Mouse (Mus musculus): ENCODE data around the gene Fbxl17. TPM values are rescaled to one million over a fixed set of nuclear protein-coding genes. Genes with fewer than 3 reads are reported as not detected.

The Fbxl17 gene
- polyA plus RNA-seq, 1 experiment = 11.8 TPM

DNA sequence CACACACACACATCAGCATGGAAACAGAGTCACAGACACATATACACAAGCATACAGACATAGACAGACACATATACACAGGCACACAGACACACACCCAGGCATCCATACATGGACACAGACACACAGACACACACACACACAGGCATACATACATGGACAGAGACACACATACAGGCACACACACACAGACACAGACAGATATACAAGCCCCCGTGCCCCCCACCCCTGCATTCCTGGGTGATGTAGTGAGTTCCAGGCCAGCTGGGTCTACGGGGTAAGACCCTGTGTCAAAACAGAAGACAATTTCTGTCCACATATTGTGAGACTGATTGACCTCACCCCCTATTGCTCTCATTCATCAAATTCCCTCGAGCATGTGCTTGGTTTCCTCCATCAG is 332.6 kb downstream of the Fbxl17 start:
- DNase-seq (ENCODE audit: low spot score) = no peak

DNA sequence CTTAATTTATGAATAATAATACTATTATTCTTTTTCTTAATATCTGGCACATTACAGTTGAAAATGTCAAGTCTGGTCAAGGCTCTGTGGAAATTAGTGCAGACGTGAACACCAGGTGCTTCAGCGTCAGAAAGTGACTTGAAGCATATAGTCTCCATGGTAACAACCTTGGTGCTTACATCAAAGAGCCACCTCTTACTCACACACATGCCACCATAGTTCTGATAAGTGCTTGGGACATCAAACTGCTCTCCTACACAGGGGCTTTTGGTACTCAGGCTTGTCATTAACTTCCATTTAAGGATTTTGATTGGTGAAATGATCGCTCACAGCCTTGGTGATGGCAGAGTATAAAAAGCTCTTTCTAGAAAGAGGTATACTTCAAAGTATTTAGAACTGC is 333.1 kb downstream of the Fbxl17 start:
- no peak for DNase-seq (ENCODE audit: low spot score)

DNA sequence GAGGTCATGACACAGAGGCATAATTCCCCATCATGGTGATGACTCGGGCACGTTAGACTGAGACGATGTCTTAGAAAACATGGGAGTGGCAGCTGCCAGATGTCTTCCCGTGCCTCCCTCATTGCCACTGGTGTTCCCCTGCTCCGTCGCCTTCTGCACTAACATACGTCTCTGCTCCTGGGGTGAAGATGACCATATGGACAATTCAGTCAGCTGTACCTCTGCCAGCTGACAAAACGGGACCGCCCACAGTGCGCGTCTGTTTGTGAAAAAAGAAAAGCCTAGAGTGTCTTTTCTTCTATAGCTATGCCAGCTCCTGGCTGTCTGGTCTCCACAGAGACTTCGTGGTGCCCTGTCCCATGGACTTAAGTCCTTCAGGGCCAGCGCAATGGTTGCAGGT is 334.0 kb downstream of the Fbxl17 start:
- no peak for DNase-seq (ENCODE audit: low spot score)

DNA sequence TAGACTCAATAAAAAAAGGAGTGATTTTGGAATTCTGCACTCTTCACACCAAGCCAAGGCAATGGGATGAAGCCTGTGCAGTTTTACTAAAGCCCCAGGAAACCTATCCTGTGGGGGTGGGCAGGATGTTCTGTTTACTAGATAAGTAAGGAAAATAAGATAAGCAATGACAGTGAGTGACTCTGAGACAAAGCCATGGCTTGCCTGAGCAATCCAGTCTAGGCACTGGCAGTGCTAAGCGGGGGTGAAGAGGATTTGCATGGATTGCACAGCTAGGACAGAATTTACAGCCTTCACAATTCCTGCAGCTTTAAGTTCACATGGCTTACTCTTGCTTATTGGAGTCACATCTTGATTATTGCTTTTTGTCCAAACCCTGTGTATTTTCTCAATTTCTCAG is 335.5 kb downstream of the Fbxl17 start:
- DNase-seq (ENCODE audit: low spot score) = no peak

DNA sequence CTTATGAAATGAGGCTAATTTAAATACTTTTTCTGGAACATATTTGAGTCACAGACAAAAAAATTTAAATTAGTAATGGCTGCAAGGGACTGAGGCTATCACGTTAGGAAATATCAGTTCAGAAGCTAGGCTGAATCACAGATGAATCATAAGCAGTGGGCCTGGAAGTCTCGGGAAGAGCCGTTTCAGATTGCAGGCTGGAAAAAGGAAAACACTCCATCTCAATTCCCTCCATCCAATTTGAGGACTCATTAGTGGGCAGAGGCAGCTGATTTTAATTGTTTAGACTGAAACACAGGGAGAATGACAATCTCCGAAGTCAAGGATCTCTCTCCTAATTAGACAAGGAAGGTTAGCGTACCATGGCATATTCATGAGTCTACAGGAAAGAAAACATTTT is 337.9 kb downstream of the Fbxl17 start:
- no peak for DNase-seq (ENCODE audit: low spot score)

DNA sequence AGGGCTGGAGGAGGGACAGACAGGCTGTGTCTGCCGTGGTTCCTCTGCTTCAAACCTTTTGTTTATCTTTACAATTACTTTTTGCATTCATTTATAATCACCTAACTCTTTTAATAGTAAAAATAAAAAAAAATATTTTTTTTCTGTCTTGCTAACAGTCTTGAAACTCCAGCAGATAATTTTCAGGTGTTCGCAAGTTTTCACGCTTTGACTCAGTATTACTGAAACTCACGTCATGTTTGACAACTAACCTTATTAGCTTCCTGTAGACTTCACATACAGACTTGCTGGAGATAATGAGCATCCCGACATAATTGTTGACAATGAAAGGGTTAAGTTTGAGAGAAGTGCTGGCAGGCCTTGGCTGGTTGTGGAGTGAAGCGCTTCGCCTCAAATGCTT is 340.6 kb downstream of the Fbxl17 start:
- DNase-seq (ENCODE audit: low spot score) = no peak

DNA sequence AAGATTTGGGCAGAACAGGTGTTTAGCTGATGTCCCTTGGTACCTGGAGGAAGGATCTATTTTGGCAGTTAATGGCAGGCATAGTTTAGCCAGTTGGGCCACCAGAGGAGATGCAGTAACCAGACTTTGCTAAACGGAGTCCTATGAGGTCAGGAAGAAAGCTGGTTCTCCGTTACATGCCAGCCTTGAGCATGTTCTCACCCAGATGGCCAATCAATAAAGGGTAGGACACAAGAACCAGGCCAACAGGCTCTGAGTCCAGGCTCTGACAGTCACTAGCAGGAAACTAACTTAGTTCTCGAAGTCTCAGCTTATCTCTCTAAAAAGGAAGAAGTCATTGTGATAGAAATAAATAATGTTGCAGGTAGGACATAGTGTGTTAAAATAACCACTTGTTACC is 341.4 kb downstream of the Fbxl17 start:
- DNase-seq (ENCODE audit: low spot score) = no peak

DNA sequence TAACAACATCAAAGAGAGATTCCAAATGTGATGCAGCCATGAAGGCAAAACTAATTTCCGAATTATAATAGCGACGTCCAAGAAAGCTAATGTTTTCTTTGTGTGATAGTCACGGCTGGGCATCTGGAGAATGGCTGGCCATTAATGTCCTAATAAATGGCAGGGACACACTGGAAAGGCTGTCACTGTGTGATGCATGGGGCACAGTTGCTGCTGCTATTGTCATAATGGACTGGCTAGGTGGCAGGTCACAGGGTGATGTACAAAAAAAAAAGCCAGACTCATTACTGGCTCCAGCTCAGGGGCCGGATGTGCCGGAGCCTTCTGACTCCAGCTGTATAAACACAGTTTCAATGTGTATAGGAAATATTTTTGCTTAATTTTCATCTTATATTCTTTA is 341.9 kb downstream of the Fbxl17 start:
- DNase-seq (ENCODE audit: low spot score) = no peak

DNA sequence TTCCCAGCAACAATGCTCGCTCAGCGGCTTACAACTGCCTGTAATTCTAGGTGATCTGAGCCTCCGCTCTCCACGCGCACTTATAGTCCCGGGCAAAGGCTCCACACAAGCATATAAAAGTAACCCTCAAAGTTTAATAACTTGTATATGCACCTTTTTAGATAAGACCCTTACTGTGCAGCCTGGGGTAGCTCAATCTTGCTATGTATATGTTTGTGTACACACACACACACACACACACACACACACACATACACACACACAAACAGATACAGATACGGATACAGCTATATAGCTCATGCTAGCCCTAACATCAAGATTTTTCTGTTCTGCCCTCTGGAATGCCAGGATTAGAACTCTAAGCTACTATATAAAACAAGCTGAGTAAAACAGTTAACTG is 342.8 kb downstream of the Fbxl17 start:
- DNase-seq (ENCODE audit: low spot score) = no peak

DNA sequence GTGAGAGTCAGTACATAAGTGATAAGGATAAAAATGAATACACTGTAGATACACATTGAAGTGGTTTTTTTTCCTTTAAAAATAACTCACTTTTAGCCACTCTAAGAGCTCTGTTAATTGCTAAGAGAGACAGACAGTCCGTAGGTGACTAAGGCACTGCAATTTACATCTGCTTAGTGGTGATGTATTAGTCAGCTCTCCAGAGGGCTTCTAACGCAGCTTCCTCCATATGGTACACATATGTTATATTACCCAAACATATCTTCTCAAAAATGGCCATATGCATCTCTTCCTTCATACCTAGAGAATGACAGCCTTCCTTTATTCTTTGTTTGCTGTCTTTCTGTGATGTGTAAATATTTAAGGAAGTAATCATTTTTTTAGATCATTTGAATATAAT is 353.3 kb downstream of the Fbxl17 start:
- DNase-seq (ENCODE audit: low spot score) = no peak

DNA sequence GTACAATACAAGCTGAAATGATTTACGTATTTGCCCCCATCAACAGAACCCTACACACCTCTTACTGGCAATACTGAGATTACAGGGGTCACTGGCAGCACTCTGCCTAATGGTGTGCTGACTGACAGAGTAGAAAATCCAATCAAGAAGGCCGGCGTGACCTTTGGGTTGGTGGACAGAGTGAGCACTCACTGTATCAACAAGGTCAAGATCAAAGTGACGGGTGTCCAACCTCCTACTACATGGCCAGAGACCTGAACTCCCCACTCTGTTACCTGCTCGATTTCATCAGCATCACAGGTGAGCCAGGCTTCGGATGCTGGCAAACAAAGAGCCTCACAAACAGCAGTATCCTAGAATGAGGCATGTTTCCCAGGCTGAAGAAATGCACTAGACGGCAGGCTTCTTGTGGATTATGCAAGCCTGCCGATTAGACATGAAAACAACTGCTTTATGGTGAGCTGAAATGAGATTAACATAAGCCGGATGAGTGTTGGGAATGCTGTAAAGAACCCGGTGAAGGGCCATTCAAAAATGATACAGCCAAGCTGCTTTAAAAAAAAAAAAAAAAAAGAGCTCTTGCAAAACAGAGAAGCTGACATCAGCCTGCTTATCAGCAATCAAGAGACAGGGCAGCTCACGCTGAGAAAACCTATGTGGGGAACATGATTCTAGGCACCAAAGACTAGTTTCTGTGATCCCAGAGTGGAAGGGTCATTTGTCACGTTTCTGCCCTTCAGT is 353.9 kb downstream of the Fbxl17 start:
- DNase-seq (ENCODE audit: low spot score) = no peak

DNA sequence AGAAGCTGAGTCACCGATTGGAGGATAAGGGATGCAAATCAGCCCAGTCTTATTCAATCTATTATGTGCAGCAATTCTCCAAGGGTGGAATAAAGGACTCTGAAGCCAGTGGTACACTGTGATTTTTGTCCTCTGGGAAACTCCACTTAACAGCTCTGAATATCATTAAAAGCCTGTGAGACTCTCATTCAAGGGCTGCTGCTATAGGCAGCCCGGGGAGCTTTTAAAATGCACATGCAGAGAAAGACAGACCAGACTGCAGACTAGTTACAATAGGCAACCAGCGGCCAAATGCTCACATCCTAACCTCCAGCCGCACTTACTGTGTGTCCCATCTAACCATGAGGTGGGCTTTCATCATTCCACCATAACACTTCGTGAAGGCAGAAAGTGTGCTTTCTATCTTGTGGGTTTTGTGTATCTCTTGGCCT is 354.5 kb downstream of the Fbxl17 start:
- DNase-seq (ENCODE audit: low spot score) = no peak

DNA sequence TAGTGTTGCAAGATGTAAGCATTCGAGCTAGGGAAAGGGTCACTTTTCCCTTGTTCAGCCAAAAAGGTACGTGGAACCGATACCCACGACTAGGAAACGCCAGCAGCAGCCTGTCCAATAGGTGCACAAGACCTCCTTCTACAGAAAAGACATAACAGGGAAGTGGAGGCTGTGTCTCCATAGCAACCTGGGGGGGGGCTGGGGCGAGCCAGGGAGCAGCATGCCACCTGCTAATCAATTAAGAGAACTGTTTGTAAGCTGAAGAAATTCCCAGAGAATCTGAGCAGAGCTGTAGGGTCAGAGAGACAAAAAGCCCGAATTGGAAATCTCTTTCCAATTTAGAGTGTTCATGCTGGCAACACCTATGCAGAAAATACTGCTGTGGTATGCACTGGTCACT is 356.0 kb downstream of the Fbxl17 start:
- DNase-seq (ENCODE audit: low spot score) = no peak

DNA sequence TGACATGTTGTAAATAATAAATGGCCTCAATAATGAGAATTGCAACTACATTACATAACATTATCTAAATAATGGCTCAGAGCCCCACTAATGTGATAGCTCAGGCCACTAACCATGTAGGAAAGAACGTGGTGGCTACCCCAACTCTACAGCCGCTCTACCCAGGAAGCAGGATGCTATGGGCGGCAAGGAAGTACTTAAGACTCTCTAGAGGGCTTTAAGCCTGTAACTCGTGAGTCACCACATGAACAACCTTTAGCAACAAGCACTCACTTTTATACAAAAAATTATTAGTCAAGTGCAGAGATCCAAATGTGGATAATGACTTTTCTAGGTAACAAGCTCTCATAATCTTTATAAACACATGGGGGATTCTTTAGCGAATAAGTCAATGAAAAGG is 365.0 kb downstream of the Fbxl17 start:
- DNase-seq (ENCODE audit: low spot score) = no peak

DNA sequence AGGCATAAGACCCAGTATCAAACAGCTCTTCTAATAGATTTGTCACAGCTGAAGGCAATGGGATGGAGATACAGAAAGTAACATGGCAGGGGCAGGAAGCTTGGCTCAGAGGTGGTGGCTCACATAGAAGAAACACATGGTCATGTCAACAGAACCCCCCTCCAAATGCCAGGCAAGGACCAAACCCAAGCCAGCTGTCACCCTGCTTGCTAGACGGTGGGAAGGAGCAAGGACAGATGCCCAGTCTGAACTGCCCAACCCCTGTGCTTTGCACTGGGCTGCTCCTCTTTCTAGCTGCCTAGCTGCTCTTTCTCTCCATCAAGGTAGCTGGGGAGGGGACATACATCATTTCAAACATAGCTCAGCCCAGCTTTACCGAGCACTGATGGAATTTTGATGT is 377.4 kb downstream of the Fbxl17 start:
- no peak for DNase-seq (ENCODE audit: low spot score)

DNA sequence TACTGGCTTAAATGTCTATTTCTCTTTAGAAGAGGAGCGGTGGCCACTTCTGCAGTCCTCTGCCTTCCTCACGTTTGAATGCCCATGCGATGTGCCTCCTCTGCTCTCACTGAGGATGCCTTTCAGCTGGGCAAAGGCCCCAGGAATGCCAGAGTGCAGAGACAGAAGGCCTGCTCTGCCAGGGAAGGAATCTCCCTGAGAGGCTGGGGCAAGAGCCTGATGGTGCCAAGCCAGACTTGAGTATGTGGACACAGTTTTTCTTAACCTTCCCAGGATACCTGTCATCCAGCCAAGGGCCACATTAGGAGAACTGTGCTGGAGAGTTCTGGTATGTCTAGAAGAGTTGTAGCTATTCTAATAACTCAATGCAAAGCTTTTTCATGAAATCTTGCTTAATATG is 380.1 kb downstream of the Fbxl17 start:
- DNase-seq (ENCODE audit: low spot score) = no peak

DNA sequence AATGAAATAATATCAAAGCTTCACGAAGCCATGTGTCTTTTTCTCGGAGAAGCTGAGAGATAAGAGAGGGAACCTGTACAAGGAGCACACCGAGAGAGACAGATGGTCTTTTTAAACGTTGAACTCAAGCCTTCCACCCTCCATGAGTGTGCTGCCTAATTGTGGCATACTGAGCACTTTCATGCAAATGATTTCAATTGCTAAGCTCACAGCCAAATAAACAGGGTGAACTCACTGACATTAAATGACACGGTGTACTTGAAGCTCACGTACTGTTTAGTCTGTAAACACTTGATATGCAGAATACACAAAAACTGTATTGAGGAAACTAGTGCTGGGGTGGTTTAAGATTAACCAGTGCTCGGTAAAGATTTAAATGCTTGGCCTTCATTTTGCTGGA is 380.7 kb downstream of the Fbxl17 start:
- DNase-seq (ENCODE audit: low spot score) = no peak

DNA sequence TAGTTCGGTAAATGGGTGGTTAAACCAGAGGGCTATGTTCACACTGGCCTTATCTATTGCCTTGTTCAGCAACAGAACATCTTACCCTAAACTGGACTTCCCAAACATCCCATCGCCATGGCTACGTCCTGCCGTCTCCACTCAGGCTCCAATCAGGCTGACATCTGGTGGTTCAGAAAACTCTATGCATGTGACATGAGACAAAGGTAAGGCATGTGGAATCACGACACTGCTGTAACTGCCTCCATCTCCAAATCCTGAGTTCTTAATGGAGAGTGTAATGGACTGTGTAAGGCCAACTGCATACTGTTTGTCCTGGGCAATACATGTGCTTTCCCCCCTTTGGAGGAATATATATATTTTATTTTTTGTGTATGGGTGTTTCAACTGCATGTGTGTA is 382.7 kb downstream of the Fbxl17 start:
- DNase-seq (ENCODE audit: low spot score) = no peak

DNA sequence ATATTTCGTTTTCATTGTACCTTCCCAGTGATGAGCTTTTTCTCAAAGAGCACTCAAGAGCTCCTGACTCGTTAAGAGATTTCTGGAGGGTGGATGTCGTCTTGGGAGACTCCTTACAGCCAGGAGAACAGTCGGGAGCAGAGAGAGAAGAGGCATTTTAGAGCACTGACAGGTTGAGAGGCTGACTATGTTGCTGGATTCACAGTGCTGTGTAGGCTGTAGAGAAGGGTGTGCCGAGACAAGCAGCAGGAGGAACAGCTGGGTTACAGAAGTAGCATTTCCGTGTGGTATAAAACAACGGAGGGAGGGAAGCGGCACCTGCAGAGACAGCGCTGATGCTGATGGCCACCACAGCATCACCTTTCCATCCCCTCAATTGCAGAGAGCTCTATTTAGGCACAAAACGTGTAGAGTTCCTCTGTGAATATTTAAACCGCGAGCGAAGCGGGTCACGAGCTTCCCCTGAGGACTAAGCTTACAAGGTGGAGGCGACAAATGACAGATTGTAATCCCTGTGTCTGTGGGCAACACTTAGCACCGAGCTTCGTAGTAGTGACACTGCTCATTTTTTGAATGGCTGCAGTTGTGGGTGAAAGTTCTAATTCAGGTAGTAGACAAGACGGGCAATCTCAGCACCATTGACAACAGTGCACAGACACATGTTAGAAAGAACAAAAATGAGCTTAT is 385.3 kb downstream of the Fbxl17 start:
- no peak for DNase-seq (ENCODE audit: low spot score)

DNA sequence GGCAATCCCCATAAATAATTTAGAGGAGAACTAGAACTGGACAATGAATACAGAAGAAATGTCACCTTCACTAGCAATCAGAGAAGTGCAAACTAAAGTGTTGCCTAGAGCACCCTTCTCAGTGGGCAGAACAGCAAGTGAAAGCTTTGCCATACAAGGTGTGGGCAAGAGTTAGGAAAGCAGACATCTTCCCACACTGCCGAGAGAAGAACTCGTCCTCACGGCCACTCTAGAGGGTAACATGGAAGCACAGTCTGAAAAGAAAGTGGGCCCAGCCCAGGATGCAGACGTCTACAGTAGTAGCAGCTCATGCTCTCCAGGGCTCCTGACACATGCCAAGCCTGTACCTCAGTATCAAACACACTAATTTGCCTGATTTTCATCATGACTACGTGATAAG is 387.0 kb downstream of the Fbxl17 start:
- no peak for DNase-seq (ENCODE audit: low spot score)

DNA sequence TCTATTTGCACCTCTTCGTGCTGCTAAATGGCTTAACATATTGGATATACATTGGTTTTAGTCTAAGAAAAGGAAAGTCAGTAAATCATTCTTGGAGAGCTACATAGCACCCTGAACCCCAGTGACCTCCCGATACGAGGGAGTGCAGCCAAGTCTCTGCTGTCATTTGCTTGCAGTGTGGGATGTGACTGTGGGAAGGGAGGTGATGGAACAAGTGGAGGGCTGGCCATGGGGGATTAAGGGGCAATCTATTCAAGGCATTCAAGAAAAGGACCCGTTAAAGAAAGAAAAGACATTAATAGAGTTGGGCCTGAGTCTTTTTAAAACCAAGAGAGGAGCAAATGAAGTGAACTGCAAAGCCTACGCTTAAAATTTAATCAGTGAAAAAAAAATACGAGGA is 388.8 kb downstream of the Fbxl17 start:
- no peak for DNase-seq (ENCODE audit: low spot score)

DNA sequence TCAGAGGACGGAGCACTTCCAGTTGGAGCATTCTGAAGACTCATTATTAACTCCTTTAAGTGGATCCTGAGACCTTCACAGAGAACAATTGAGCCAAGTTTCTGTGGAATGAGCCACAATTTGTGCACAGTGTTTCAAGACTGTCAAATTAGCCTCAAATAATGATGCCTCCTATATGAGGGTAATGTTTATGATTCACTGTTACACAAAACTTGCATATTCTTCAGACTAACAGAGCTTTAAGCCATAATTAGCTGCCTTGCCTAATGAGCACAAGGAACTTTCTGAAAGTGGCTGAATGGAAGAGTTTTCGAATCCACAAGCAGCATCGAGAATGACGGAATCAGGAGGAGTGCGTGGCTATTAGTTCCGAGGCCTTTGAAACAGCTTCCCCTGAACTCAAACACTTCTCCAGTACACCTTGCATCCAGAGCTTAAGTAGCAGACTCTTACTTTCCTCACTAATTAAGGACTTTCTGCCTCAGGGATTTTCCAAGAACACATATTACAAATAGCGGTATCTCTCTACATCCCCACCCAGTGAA is 389.5 kb downstream of the Fbxl17 start:
- no peak for DNase-seq (ENCODE audit: low spot score)

DNA sequence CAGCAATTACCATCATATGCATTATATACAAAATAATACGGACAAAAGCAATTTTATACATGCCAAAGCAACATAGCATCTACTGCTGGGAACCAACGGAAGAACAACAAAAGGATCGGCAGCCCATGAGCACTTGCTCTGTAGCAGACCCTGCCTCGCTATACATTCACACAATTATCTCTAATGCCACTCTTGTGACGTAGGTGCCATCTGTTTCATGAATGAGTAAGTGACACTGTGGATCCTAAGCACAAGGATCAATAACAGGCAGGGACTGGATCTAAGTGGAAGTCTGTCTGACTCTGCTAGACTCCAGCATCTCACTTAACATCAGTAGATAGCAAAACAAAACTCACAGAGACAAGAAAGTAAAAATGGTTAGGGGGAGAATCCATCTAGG is 391.8 kb downstream of the Fbxl17 start:
- no peak for DNase-seq (ENCODE audit: low spot score)

DNA sequence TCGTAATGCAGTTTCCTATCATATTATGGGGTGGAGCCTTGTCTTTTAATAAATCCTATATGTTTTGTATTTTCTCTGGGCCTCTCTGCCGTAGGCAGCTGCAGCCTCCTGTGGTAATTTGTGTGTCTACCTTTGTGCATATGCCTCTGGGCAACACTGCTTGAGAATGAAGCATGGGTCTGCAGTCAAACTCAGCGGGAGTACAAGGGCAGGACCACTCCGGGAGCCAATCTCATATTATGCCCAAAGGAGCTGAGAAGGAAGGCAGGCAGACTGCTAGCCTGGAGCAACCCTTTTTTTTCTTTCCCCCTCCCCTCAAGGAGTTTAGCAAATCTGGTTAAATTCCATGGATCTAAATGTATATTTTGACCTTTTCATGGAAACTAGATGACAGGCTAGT is 392.3 kb downstream of the Fbxl17 start:
- no peak for DNase-seq (ENCODE audit: low spot score)

Data from urinary bladder, adult 2 months (tissue).